Mouse (Mus musculus) olfactory bulb, adult 2 months (tissue): ENCODE data around the gene Akr1a1.

Experiments used
- CTCF ChIP-seq: fragments of 200-500 bp; IDR thresholded peaks from 2 replicates; pipeline ENCODE4 v1.5.1; 2012; ENCODE audit warnings: low read depth, mild to moderate bottlenecking, low read length, moderate library complexity; ENCODE audit not compliant: insufficient read depth
- POLR2A ChIP-seq: fragments of 200-500 bp; IDR thresholded peaks from 2 replicates; pipeline ENCODE4 v1.6.1; 2012; ENCODE audit warnings: mild to moderate bottlenecking, low read depth, low read length, moderate library complexity; ENCODE audit not compliant: insufficient read depth

DNA sequence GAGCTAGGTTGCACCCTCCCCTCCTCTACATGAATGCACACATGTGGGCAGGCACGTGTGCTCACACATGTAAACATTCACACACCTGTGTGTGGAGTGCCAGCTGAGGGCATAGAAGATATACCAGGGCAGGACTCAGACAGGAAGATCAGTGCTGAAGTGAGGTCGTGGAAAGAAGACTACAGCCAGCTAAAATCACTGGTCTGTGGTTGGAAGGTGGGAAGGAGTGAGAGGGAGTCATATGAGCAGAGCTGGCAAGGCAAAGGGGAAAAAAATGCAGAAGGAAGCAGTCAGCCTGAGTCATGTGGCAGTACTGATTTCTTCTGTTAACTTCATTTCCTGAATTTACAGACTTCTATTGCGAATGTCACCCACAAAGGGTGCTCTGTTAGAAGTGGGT lies 16.7 kb upstream of the Akr1a1 start:
- TF ChIP-seq POLR2A (no peak), CTCF (no peak)
